Mouse (Mus musculus) bone marrow, adult 2 months (tissue): ENCODE results near the gene Cebpb.

Source experiments
- CTCF ChIP-seq: fragments of 200-500 bp; IDR thresholded peaks from 2 replicates; pipeline ENCODE4 v1.5.1; 2011; ENCODE audit warnings: low read length, control low read depth; ENCODE audit not compliant: control insufficient read depth, insufficient read depth
- POLR2A ChIP-seq: fragments of 200-500 bp; IDR thresholded peaks from 2 replicates; pipeline ENCODE4 v1.6.1; 2011; ENCODE audit warnings: low read depth, mild to moderate bottlenecking, control low read depth, low read length, borderline replicate concordance; ENCODE audit not compliant: control insufficient read depth

DNA sequence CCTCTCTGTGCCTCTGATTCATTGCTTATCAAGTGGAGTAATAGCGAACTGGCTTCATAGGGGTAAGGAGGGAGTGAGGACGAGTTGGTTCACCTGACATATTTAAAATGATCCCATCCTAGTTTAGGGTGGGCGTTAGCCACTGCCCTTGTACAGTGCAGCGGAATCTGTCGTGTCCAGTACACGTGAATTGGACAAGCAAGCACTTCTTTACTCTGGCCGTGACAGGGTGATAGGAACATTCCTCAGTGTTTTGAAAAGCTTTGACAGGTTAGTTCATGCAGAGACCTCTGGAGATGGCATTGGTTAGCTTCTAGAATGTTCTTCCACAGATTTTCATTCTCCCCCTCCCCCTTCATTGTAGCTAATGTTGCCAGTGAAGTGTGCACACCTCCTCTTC is 6.2 kb downstream of the Cebpb start:
- no peak for TF ChIP-seq CTCF
- no peak for TF ChIP-seq POLR2A
